Mouse (Mus musculus) right cerebral cortex, postnatal 14 days (tissue): ENCODE measurements around the gene Txndc5.
A peak's percentile ranks its signal among the peaks of the same experiment; 100 is the strongest.

ENCODE experiments used
- DNase-seq: peaks from one replicate; pipeline ENCODE4 v3.0.0; 2022

The Txndc5 gene

DNA sequence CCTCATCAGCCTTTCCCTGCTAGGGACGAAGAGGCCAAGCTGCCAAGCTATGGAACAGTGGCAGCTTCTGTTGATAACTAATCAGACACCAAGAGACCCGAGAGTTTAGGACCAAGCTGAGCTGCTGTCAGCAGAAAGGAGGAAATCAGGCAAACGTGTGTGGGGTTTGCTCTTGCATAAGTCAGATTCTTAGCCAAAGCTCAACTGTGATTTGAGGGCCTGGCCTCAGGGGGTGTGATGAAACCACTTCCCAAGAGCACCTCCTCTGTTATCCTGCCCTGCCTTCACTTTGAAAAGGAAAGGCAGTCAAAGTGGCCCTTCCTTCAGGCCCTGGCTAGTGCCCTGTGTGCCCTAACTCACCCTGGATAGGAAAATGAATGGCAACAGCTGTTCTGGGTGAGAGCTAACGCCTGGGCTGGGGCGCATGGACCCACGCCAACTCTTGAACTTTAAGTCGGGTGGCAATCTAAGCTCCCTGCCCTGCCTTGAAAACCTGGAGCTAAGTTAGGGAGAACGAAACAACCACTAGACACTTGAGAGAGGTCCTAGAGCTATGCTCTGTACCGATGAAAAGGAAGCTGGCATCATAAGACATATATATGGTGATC lies at the start of gene Txndc5:
Gene Txndc5, minus strand, starts transcription at position 138 of the 608 bp plus-strand sequence.
- no peak for DNase-seq

DNA sequence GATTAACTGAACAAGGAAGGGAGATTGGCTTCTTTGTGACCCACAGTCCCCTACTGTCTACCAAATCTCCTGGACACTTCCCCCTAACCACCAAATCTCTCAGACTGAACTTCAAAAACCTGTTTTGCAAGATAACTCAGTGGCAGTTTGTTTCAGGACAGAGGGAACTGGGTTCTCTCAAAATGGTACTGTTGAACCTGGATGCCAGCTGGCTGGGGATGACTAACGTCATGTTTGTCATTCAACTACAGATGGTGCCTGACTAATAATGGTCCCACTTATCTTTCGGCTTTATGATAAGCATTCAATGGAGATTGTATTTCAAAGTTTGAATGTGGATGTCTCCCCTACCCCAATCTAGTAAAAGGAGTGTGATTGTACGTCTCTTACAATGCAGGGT lies 46.0 kb upstream of the Txndc5 start:
- DNase-seq = no peak

DNA sequence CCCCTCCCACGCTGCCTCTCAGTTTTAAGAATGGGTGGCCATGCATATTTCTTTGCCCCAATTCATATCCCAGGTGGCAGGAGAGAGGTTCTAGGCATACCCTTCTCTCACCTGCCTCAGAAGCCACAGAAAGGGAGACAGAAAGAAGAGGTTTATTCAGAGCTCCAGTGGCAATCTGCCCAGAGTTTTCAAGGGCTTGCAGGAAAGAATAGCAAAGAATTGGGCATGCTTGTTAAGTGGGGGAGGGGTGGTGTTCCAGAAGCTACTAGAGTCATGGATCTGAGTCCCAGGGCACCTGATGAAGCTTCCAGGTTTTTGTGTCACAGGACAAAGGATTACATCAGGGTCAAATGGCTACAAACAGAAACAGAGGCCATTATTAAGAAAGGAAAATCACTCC lies 44.7 kb upstream of the Txndc5 start:
- DNase-seq = no peak

DNA sequence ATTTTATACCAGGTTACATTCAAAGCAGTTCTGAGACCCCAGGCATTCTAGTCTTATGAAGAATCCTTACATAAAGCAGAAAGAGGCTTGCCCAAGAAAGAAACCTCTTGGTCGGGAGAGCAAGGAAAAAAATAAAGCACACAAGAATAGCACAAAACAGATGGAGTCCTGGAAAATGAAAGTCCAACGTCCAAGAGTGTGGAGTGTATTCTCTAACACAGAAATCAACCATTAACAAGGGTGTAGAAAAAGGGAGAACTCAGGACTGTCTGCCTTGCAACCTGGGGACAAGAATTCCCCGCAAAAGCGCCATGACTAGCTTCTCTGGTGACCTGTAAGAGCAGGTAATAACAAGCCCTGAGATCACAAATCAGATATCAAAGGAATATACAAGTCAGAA lies 36.6 kb upstream of the Txndc5 start:
- no peak for DNase-seq

DNA sequence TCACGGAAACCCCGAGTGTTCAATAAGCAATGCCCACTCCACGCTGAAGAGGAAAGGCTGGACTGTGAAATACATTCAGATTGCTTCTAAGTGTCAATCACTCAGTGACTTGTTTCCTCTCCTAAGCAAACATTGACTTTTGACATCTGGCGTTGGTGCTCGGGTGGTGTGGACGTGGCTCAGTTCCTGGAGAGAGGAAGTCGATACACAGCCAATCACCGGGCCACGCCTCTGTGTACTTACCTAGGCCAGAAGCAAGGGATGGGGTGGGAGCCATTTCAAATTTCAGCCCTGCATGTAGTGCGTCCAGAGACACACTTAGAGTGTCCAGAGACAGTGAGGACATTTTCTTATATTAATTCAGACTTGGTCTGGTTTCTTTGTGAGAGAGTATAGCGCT lies 26.0 kb upstream of the Txndc5 start:
- no peak for DNase-seq

DNA sequence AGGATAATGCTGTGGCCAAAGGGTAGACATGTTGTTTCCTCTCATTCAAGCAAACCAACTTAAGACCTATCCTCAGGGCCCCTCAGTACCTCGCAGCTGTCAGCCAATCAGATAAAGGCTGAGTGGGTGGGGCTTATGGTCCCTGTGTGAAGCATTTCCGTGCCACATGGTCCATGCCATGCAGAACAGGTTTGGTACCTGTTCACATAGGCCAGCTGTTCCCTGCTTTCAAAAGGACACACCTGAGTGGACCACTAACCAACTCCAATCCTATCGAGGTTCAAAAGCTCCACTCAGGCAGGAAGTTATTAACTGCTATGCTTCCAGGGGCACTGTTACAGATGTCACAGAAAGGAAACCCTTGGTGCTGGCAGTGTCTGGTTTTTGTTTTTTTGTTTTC lies 25.6 kb upstream of the Txndc5 start:
- DNase-seq = no peak

DNA sequence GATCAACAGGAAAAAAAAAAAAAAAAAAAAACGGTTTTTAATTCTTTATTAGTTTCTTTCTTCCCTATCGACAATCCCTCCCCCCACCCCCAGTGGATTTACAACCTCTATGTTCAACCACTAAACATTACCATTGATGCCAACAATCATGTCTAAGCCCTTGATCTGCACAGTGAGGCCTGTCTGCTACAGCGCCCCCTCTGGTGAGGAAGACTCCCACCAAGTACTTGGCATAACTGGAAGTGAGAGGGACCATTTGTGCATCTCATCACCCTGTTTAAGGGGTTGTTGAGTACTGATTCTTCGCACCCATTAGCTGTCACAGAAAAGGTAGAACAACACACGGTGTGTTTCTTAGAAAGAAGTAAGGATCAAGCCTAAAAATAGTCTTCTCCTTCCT lies 20.1 kb upstream of the Txndc5 start:
- DNase-seq = no peak

DNA sequence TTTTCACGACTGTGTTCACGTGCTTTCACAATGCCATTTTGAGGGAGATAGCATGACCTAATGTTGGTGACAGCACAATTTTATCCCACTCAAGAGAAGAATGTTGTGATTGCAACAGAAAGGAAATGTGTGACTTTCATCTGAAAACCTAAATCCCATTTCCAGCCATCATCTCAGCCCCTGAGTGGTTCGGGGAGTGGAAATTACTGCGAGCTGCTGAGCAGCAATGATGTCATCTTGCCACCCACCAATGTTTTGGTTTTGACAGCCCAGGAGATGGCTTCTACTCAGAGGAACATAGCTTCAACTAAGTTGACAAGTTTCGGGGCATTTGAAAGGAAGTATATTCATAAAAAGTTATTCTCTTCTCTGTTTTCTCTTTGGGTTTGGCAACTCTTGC lies 19.1 kb upstream of the Txndc5 start:
- no peak for DNase-seq

DNA sequence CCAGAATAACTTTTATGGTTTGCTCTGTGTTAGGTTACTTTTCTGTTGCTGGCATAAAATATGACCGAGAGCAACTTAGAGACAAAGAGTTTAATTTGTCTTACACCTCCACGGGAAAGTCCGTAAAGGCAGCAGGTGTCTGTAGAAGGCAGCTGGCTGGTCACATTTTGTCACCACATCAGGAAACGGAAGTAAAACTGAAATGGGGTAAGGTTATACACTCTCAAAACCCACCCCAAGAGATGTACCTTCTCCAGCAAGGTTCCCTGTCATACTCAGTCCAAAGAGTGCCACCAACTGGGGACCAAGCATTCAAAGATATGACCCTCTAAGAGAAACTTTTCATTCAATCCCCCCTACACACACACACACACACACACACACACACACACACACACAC lies 18.1 kb upstream of the Txndc5 start:
- no peak for DNase-seq

DNA sequence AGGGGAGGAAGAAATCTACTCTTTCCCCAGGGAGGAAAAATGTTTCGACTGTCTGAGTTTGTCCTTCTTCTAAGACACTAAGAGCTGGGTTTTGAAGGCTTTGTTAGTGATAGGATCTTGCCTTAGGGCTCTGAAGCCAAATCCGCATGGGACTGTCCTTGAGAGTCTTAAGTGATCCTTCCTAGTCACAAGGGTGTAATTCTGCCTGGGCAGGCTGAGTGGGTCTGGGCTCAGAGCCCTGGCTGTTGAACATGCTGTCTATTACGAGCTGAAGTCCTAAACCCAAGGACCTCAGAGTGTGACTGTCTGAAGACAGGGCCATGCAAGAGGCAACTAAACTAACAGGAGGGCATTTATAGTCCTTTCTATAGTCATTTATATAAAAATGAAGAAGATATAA lies 16.8 kb upstream of the Txndc5 start:
- DNase-seq = no peak

DNA sequence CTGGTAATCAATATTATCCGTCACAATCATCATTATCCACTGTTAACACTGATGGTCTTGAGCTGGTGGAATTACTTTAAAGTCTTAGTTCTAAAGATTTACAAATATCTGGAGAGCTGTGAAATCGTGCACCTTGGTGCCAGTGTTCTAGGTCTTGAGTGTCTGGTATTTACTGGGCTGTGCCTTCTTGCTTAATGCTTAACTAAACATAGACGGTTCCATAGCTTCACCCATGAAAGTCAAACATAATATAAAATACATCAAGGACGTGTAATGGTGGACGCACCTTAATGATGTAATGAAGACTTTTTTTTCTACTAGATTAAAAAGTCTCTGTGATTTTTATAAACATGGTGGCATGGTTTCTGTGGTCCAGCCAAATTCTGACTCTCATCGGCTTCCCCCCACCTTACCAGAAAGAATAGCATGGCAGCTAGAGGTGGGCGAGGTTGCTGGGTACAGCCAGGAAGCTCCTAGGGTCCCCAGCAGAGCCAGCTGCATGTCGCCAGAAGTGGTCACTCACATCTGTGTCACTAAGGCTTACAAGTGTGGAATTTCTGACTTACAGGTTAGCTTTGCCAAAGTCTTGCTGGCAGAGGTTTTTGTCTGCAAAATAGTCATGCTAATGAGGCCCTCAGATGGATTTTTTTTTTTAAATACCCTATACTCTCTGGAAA lies 16.3 kb upstream of the Txndc5 start:
- DNase-seq = no peak

DNA sequence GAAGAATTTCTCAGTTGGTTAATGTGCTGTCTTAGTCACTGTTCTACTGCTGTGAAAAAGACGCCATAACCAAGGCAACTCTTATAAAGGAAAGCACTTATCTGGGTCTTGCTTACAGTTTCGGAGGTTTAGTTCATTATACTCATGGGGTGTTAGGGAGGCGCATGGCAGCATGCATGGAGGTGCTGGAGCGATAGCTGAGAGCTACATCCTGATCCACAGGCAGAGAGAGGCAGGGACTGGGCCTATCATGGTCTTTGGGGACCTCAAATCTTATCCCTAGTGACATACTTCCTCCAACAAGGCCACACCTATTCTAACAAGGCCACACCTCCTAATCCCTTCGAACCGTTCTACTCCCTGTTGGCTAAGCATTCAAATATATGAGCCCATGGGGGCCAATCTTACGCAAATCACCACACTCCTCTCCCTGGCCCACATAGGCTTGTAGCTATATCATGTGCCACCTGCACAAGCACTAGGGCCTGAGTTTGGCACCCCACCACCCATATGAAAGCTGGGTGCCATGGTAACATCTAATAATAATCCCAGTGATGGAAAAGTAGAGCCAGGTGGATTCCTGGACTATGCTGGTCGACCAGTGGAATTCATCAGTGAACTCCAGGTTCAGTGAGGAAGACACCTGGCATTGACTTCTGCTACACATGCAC lies 15.0 kb upstream of the Txndc5 start:
- no peak for DNase-seq

DNA sequence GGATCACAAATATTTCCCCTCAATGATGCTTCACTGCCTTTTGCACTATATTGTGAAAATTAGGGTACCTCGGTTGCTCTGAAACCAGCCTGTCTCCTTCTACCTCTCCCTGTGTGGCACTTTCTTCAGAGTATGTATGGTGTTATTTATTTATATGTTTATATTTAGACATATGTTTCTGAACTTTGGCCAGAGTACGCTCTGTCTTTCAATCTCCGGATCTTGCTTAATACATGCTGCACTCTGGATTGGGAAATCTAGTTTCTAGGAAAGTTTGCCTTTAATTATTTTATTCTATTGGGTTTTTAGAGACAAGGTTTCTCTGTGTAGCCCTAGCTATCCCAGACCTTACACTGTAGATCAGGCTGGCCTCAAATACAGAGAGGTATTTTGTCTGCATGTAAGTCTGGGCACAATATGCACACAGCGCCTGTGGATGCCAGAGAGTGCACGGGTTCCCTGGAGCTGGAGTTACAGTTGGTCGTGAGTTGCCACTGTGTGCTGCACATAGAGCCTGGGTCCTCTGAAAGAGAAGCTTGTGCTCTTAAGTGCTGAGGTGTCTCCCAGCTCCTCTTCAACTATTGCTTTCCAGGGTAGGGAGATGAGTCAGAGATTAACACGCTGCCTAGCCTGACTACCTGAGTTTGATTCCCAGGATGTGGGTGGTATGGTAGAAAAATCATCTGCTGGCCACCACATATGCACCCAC lies 10.7 kb upstream of the Txndc5 start:
- no peak for DNase-seq

DNA sequence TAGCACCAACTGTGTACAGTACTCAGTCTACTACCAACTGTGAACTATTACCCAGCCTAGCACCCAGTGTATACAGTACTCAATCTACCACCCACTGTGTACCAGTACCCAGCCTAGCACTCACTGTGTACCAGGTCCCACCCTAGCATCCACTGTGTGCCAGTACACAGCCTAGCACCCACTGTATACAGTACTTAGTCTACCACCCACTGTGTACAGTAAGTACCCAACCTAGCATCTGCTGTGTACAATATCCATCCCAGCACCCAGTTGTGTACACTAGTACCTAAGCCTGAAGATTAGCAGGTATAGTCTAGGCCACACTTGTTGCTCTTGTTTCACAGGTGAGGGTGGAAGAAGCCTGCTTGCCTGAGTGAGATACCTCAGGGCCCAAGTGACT lies 8.9 kb upstream of the Txndc5 start:
- DNase-seq = no peak

DNA sequence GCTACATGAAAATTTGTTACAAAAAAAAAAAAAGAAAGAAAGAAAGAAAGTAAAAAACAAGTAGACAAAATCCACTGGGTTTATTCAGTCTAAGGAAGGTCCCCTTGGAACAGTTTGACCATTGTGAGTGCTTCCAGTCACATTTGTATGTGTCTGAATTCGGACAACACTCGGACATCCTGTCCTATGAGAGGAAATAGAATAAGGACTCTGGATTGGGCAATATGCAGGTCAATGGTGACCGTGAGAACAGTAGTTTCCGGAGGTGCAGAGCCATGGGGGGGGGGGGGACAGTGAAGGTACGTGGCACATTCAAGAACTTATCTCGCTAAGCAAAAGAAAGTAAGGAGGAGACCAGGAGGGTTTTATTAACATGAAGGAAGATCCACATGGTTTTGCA lies 6.1 kb upstream of the Txndc5 start:
- DNase-seq = no peak

DNA sequence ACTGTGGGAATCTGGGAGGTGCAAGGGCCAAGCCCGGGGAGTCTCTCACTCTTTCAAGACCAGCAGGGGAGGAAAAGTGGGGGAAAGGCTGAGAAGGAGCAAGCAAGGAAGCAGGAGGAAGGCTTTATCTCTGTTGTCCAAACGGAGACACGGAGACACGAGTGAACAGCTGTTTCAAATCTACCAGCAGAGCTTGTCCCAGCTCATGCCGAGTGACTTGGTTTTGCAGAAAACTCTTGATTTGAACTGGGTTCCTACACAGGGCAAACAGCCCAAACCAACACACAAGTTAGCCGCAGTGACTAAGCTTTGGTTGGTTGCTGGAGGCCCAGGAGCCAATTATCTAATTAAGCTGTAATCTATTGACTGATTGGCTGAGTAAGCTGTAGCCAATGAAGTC lies 5.4 kb upstream of the Txndc5 start:
- no peak for DNase-seq

DNA sequence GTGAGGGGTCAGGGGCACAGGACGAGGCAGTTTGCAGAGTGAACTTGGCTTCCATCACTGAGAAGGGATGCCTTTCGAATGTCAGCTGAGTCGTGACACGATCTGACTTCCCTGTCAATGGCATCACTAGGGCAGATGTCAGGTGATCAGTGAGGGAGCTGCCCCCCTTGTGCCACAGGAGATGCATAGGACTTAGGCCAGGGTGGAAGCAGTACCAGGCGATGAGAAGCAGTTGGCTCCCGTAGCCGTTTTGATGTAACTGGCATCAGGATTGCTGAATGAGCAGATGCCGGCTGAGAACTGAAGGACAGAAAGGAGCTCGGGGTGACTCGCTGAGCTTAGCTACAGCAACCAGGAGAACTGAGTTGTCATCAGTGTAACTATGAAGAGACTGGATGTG lies 4.8 kb upstream of the Txndc5 start:
- DNase-seq = no peak

DNA sequence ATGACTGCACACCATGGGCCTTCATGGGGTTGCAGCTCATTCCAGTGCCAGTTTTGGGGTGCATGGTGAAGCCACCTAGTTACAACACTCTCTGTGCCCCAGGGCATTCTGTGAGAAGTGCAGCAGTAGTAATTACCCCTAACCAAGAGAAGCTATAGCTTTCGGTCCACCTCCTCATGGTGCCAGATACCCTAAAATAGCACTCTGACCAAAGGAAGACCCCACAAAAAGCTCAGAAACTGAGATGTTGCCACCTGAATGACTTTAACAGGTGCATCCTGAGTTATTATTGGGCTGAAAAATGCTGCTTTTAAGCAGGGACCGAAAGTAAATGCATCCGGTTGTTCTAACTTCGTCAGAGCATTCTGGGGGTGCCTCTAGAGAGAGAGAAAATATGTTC lies 2.9 kb upstream of the Txndc5 start:
- no peak for DNase-seq

DNA sequence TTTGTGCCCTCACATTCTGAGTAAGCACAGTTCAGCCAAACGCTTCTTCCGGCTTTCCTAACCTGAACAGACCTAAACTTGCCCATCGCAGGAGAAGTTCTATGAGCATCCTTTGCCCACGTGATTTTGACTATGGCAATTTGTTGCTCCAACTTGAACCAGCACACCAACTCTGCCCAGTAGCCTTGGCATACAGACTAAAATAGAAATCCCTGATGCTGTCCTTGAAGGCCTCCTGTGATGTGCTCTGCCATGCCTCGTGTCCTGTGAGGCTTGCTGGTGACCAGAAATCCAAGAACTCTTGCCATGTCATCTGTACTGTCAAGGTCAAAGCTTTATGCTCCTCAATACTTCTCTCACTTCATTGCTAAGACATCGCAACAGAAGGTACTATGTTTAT lies 952 bp upstream of the Txndc5 start:
- no peak for DNase-seq

DNA sequence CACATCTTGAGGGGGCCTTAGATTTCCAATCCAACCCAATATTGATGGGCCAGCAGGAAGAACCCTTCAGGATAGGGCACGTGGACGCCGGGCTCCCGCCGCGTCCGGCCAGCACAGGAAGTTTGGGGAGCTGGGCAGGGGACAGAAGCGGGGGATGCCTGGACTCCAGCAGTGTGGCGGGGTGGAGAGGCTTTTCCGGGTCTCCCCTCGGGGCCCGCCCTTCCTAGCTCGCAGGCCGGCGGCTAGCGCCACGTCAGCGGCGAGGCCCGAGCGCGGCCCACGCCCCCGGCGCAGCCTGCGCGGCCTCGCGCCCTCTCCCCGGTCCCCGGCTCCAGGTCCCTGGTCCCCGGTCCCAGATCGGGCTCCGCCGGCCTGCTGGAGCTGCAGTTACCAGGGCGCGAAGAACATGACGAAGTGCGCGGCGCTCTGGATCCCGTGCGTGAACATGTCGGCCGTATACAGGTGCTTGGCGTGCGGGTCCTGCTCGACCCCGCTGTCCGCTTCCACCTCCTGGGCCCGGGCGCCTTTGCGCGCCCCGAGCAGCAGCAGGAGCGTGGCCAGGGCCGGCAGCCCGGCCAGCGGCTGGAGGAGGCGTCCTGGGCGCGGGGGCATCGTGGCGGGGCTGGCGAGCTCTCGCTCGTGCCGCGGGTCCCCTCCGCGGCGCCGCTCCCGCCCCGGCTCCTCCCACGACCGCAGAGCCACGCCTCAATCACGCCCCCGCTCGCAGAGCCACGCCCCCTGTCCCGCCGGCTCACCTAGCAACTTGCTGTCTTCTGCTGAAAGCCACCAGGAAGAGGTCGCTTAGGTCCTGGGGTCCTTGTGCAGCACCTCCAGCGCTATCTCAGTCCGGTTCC lies 600 bp downstream of the Txndc5 start:
- DNase-seq = peak; percentile 77

DNA sequence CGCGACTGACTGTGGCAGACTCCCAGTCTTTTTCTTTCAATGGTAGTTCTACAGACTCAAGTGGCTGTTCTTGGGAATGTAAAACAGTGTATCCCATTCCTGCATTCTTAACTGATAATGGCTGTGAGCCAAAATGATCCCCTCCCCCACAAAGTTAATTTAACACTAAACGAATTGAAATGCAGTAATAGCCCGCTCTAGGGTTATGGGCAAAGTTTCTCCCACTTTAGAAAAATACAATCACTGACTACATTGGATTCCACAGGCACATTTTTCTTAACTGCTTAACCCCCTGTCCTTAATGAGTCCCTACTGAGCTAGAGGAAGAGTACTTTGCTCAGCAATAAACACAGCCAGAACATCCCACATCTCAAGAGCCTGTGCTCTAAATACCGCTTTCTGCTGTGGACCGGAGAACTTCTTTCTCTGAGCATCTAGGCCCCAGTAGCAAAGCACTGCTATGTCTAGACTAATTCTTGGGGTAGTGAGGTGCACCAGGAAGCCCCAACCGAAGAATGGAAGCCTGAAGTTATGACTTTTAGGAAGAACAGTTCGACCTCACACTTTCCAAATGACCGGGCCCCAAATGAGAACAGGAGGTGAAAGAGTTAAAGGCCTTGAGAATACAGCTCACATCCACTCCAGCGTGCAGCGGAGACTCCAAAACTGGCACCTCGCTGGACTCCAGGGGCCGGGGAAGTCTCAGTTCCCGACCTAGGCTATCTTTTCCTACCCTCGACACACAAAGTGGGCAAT lies 1.4 kb downstream of the Txndc5 start:
- no peak for DNase-seq

DNA sequence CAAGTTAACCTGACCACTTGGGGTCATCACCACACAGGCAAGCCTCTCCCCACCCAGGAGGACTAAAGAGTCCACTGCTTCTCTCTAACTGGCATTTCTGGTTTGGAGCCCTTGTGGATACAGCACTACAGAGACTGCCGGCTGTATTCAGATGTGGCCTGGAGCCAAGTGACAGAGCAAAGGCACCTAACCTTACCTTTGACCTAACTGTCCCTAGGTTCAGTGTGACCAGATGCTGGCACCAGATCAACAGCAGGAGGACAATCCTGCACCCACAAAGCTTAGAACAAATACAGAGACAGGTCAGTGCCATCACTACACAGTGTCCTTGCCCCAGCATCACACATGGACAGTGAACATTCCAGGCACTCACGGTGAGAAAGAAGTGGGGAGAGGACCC lies 2.5 kb downstream of the Txndc5 start:
- no peak for DNase-seq
